Mouse (Mus musculus): ENCODE measurements around the gene Ankra2. TPM values are rescaled to one million over a fixed set of nuclear protein-coding genes. Genes with fewer than 3 reads are reported as not detected.

Gene Ankra2
- total RNA-seq, 2 experiments from 2014 or later = 23.5 to 23.7 TPM

Other genes starting within 250 kb of the Ankra2 start
- 1 to 10 TPM; 6.1 to 8.8 TPM for gene Arhgef28, start 56.6 kb upstream of the Ankra2 start, total RNA-seq (2021)
- gene Utp15, start within 50 bp of the Ankra2 start, total RNA-seq (2021) = 1 to 10 TPM; 7.7 to 8.3 TPM
- not detected for gene Gm21976, start 16.8 kb downstream of the Ankra2 start, total RNA-seq (2021)
- 100 to 1,000 TPM; 260 to 270 TPM for gene Btf3, start 53.9 kb downstream of the Ankra2 start, total RNA-seq (2021)
- gene Foxd1, start 91.2 kb downstream of the Ankra2 start, total RNA-seq (2021) = under 1 TPM; 0.17 to 0.25 TPM
- not detected for gene Gm10320, start 228.9 kb downstream of the Ankra2 start, total RNA-seq (2021)

Data from heart, postnatal 10 days (tissue).